Mouse (Mus musculus): ENCODE data around the gene Pde4c. TPM values are rescaled to one million over a fixed set of nuclear protein-coding genes. Genes with fewer than 3 reads are reported as not detected.

The Pde4c gene
- polyA plus RNA-seq, 1 experiment: 1.9 TPM

GRCm38 (mm10) chr8:70699116-70699833 lies 24.2 kb upstream of the Pde4c start:
- no peaks in the 10 kb centered on the region for H3K27me3 ChIP-seq (ENCODE audit: control insufficient read depth, insufficient read depth, low read length, poor library complexity, severe bottlenecking)
- peak overlapping the region; percentile 47 for H3K27ac ChIP-seq (ENCODE audit: insufficient read depth, low read length)
- no peak for TF ChIP-seq CTCF (IDR thresholded peaks at IDR 0.05; ENCODE audit: low read depth, low read length)
- TF ChIP-seq EP300 (IDR thresholded peaks at IDR 0.05; ENCODE audit: insufficient read depth, low read depth, low read length): no peak
- TF ChIP-seq POLR2A (IDR thresholded peaks at IDR 0.05; ENCODE audit: insufficient read depth, low read length): no peak
- peak overlapping the region; percentile 69 for H3K4me3 ChIP-seq (ENCODE audit: low read depth, low read length)
- peaks cover 2% of the 10 kb centered on the region for H3K4me1 ChIP-seq (ENCODE audit: control insufficient read depth, insufficient read depth, low read length)
- no peaks in the 10 kb centered on the region for H3K9me3 ChIP-seq (replicated peaks; ENCODE audit: control insufficient read depth, insufficient read depth, low read length, poor library complexity, severe bottlenecking)
- H3K9ac ChIP-seq (ENCODE audit: low read depth, poor library complexity, severe bottlenecking): peak overlapping the region; percentile 95
- H3K36me3 ChIP-seq (ENCODE audit: control insufficient read depth, insufficient read depth, low read length, poor library complexity, severe bottlenecking): no peaks in the 10 kb centered on the region

GRCm38 (mm10) chr8:70699834-70700554 lies 23.5 kb upstream of the Pde4c start:
- no peaks in the 10 kb centered on the region for H3K4me1 ChIP-seq (ENCODE audit: control insufficient read depth, insufficient read depth, low read length)
- peak overlapping the region; percentile 69 for H3K4me3 ChIP-seq (ENCODE audit: low read depth, low read length)
- H3K27ac ChIP-seq (ENCODE audit: insufficient read depth, low read length): peak overlapping the region; percentile 12; the same call in 1 of the 2 replicates
- peak overlapping the region; percentile 95 for H3K9ac ChIP-seq (ENCODE audit: low read depth, poor library complexity, severe bottlenecking)
- no peaks in the 10 kb centered on the region for H3K36me3 ChIP-seq (ENCODE audit: control insufficient read depth, insufficient read depth, low read length, poor library complexity, severe bottlenecking)
- no peaks in the 10 kb centered on the region for H3K27me3 ChIP-seq (ENCODE audit: control insufficient read depth, insufficient read depth, low read length, poor library complexity, severe bottlenecking)
- no peak for TF ChIP-seq POLR2A (IDR thresholded peaks at IDR 0.05; ENCODE audit: insufficient read depth, low read length)
- no peak for TF ChIP-seq CTCF (IDR thresholded peaks at IDR 0.05; ENCODE audit: low read depth, low read length)
- no peak for TF ChIP-seq EP300 (IDR thresholded peaks at IDR 0.05; ENCODE audit: insufficient read depth, low read depth, low read length)
- H3K9me3 ChIP-seq (replicated peaks; ENCODE audit: control insufficient read depth, insufficient read depth, low read length, poor library complexity, severe bottlenecking): no peaks in the 10 kb centered on the region

- no peaks in the 10 kb centered on the region for H3K27me3 ChIP-seq (ENCODE audit: control insufficient read depth, insufficient read depth, low read length, poor library complexity, severe bottlenecking)
- H3K9me3 ChIP-seq (replicated peaks; ENCODE audit: control insufficient read depth, insufficient read depth, low read length, poor library complexity, severe bottlenecking): no peaks in the 10 kb centered on the region
- H3K9ac ChIP-seq (ENCODE audit: low read depth, poor library complexity, severe bottlenecking): peak overlapping the region; percentile 95
- H3K27ac ChIP-seq (ENCODE audit: insufficient read depth, low read length): no peak overlapping the region
- no peaks in the 10 kb centered on the region for H3K36me3 ChIP-seq (ENCODE audit: control insufficient read depth, insufficient read depth, low read length, poor library complexity, severe bottlenecking)
- TF ChIP-seq CTCF (IDR thresholded peaks at IDR 0.05; ENCODE audit: low read depth, low read length) (peak; percentile 80), POLR2A (IDR thresholded peaks at IDR 0.05; ENCODE audit: insufficient read depth, low read length) (no peak), EP300 (IDR thresholded peaks at IDR 0.05; ENCODE audit: insufficient read depth, low read depth, low read length) (peak; percentile 61; the same call in 1 of the 2 replicates)
- peak overlapping the region; percentile 69 for H3K4me3 ChIP-seq (ENCODE audit: low read depth, low read length)
- no peaks in the 10 kb centered on the region for H3K4me1 ChIP-seq (ENCODE audit: control insufficient read depth, insufficient read depth, low read length)
These were observed 23.0 kb upstream of the Pde4c start for GRCm38 (mm10) chr8:70700555-70700922.

- TF ChIP-seq POLR2A (IDR thresholded peaks at IDR 0.05; ENCODE audit: insufficient read depth, low read length): no peak
- no peak for TF ChIP-seq EP300 (IDR thresholded peaks at IDR 0.05; ENCODE audit: insufficient read depth, low read depth, low read length)
- no peak for TF ChIP-seq CTCF (IDR thresholded peaks at IDR 0.05; ENCODE audit: low read depth, low read length)
These were observed 22.2 kb upstream of the Pde4c start for GRCm38 (mm10) chr8:70701048-70701981.

GRCm38 (mm10) chr8:70701982-70702841 lies 21.3 kb upstream of the Pde4c start:
- Histone ChIP-seq H3K27ac (ENCODE audit: insufficient read depth, low read length) (no peak overlapping the region), H3K9ac (ENCODE audit: low read depth, poor library complexity, severe bottlenecking) (no peak overlapping the region), H3K4me3 (ENCODE audit: low read depth, low read length) (no peak overlapping the region), H3K9me3 (replicated peaks; ENCODE audit: control insufficient read depth, insufficient read depth, low read length, poor library complexity, severe bottlenecking) (no peaks in the 10 kb centered on the region), H3K27me3 (ENCODE audit: control insufficient read depth, insufficient read depth, low read length, poor library complexity, severe bottlenecking) (no peaks in the 10 kb centered on the region), H3K36me3 (ENCODE audit: control insufficient read depth, insufficient read depth, low read length, poor library complexity, severe bottlenecking) (no peaks in the 10 kb centered on the region), H3K4me1 (ENCODE audit: control insufficient read depth, insufficient read depth, low read length) (no peaks in the 10 kb centered on the region)
- no peak for TF ChIP-seq POLR2A (IDR thresholded peaks at IDR 0.05; ENCODE audit: insufficient read depth, low read length)
- no peak for TF ChIP-seq CTCF (IDR thresholded peaks at IDR 0.05; ENCODE audit: low read depth, low read length)
- TF ChIP-seq EP300 (IDR thresholded peaks at IDR 0.05; ENCODE audit: insufficient read depth, low read depth, low read length): no peak

More at GRCm38 (mm10) chr8:70701048-70701981, 22.2 kb upstream of the Pde4c start:
- no peaks in the 10 kb centered on the region for H3K27me3 ChIP-seq (ENCODE audit: control insufficient read depth, insufficient read depth, low read length, poor library complexity, severe bottlenecking)
- H3K9ac ChIP-seq (ENCODE audit: low read depth, poor library complexity, severe bottlenecking): 0 out of 2 replicates have a peak overlapping the region, but pooled peaks have one; percentile 15
- H3K9me3 ChIP-seq (replicated peaks; ENCODE audit: control insufficient read depth, insufficient read depth, low read length, poor library complexity, severe bottlenecking): no peaks in the 10 kb centered on the region
- H3K27ac ChIP-seq (ENCODE audit: insufficient read depth, low read length): no peak overlapping the region
- H3K4me3 ChIP-seq (ENCODE audit: low read depth, low read length): peak overlapping the region; percentile 8; the same call in 1 of the 2 replicates
- no peaks in the 10 kb centered on the region for H3K36me3 ChIP-seq (ENCODE audit: control insufficient read depth, insufficient read depth, low read length, poor library complexity, severe bottlenecking)
- H3K4me1 ChIP-seq (ENCODE audit: control insufficient read depth, insufficient read depth, low read length): no peaks in the 10 kb centered on the region

Data from ES-Bruce4 (cell line).